Mouse (Mus musculus): ENCODE results near the gene Olfr1337. TPM values are rescaled to one million over a fixed set of nuclear protein-coding genes. Genes with fewer than 3 reads are reported as not detected.
"Not testable (repeated sequence)": the region's sequence is repeated elsewhere in the genome, so short reads cannot be mapped to it uniquely, and the experiment has no call there.

Gene Olfr1337
- not detected in 2 replicates for polyA plus RNA-seq (2015; fragmentation: Nextera tagmentation; extraction: Ambion mirVana)

DNA sequence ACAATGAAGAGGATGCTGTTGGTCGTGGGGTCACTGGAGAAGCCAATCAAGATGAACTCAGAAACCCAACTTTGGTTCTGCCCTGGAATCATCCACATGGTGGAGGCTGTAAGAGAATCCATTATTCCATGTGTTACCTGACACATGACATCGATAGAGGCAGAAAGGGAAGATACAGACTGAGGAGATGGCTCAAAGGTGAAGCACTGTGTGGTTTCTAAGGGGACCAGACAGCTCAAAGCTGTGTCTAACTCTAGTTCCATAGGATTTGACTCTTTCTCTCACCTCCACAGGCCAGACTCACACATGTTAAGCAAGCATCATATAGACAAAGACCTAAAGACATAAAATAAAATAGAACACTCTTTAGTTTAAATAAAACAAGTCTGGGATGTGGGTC, at the start of gene Olfr1337:
Gene Olfr1337, minus strand, starts transcription at position 101 of the 400 bp plus-strand sequence.
- Histone ChIP-seq H3K9ac (ENCODE audit: low read length) (no peak within 1 kb of the TSS), H3K4me3 (ENCODE audit: low read length) (no peak within 1 kb of the TSS), H3K4me1 (ENCODE audit: control insufficient read depth, insufficient read depth, low read length) (peaks cover 2% of the 10 kb centered on the region; the same call in 1 of the 2 replicates), H3K9me3 (replicated peaks; ENCODE audit: control insufficient read depth, low read length) (no peaks in the 10 kb centered on the region), H3K36me3 (ENCODE audit: control insufficient read depth, insufficient read depth) (no peaks in the 10 kb centered on the region), H3K27me3 (ENCODE audit: control insufficient read depth, insufficient read depth, low read length) (no peaks in the 10 kb centered on the region), H3K27ac (ENCODE audit: low read length) (no peak within 1 kb of the TSS), H3K4me2 (ENCODE audit: low read depth, low read length) (no peak within 1 kb of the TSS)
- WGBS: 65% methylated on average over 2 of the region's 2 CpGs
- ATAC-seq (replicated peaks; ENCODE audit: extremely low read depth, insufficient read depth, low FRiP score): no peak

DNA sequence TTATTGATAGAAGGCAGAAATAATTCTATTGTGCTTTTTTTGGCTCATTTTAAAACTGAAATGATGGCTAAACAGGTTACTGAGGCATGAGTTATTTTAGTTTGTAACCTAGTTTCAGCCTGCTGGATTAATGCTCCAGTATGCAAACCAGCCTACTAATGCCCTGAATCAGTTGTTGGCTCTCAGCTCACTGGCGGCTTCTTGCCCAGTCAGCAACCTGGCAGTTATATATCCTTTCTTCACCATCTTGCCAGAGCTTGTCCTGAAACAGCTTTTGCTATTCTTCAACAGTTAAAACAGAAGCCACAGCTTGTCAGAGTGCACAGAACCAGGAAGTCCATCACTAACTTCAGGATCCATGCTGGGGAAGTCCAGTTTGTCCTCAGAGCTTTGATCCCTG, 36.5 kb upstream of the Olfr1337 start:
- ATAC-seq (replicated peaks; ENCODE audit: extremely low read depth, insufficient read depth, low FRiP score): no peak
- H3K4me2 ChIP-seq (ENCODE audit: low read depth, low read length): no peak overlapping the region
- no peaks in the 10 kb centered on the region for H3K9me3 ChIP-seq (replicated peaks; ENCODE audit: control insufficient read depth, low read length)
- no peak overlapping the region for H3K27ac ChIP-seq (ENCODE audit: low read length)
- H3K9ac ChIP-seq (ENCODE audit: low read length): no peak overlapping the region
- no peaks in the 10 kb centered on the region for H3K27me3 ChIP-seq (ENCODE audit: control insufficient read depth, insufficient read depth, low read length)
- H3K4me1 ChIP-seq (ENCODE audit: control insufficient read depth, insufficient read depth, low read length): no peaks in the 10 kb centered on the region
- 87% methylated on average over 1 of the region's 1 CpGs for WGBS
- no peak overlapping the region for H3K4me3 ChIP-seq (ENCODE audit: low read length)
- H3K36me3 ChIP-seq (ENCODE audit: control insufficient read depth, insufficient read depth): no peaks in the 10 kb centered on the region

DNA sequence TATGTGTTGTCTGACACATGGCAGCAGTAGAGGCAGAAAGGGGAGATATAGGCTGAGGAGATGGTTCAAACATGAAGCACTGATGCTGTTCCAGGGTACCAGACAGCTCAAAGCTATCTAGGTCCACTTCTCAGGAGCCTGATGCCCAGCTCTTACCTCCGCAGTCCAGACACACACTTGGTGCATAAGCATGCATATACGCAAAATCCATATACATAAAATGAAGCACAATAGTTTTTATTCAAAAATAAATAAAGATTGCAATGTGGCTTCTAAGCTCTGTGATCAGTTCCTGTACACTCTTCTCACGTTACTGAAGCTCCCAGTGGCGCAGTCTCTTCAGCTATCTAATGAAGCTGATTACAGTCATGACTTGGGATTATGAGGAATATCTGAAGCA, 27.5 kb upstream of the Olfr1337 start, which contains the start of gene Olfr1335:
Gene Olfr1335, minus strand, starts transcription at position 101 of the 400 bp plus-strand sequence.
- no peaks in the 10 kb centered on the region for H3K9me3 ChIP-seq (replicated peaks; ENCODE audit: control insufficient read depth, low read length)
- H3K4me3 ChIP-seq (ENCODE audit: low read length): no peak within 1 kb of the TSS
- H3K27me3 ChIP-seq (ENCODE audit: control insufficient read depth, insufficient read depth, low read length): no peaks in the 10 kb centered on the region
- no peak for ATAC-seq (replicated peaks; ENCODE audit: extremely low read depth, insufficient read depth, low FRiP score)
- no peak within 1 kb of the TSS for H3K27ac ChIP-seq (ENCODE audit: low read length)
- no peaks in the 10 kb centered on the region for H3K4me1 ChIP-seq (ENCODE audit: control insufficient read depth, insufficient read depth, low read length)
- no peaks in the 10 kb centered on the region for H3K36me3 ChIP-seq (ENCODE audit: control insufficient read depth, insufficient read depth)
- H3K9ac ChIP-seq (ENCODE audit: low read length): no peak within 1 kb of the TSS
- 82% methylated on average over 4 of the region's 4 CpGs for WGBS
- H3K4me2 ChIP-seq (ENCODE audit: low read depth, low read length): no peak within 1 kb of the TSS

DNA sequence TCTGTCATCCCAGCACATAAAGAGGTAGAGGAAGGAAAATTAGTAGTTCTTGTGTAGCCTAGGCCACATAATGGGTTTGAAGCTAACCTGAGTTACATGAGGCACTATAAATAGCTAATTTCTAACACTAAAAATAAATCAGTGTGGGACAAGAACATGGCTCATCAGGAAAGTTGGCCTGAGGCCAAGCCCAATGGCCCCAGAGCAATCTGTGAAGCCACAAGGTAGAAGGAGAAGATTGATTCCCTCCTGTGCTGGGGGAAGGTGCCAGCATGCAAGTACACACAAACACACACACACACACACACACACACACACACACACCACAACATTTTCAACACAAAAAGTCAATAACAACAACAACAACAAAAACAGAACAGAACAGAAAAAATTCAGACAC, 10.4 kb upstream of the Olfr1337 start:
- not testable (repeated sequence) for H3K4me2 ChIP-seq (ENCODE audit: low read depth, low read length); H3K4me3 ChIP-seq (ENCODE audit: low read length); H3K9ac ChIP-seq (ENCODE audit: low read length); H3K27ac ChIP-seq (ENCODE audit: low read length); H3K9me3 ChIP-seq (replicated peaks; ENCODE audit: control insufficient read depth, low read length); ATAC-seq (replicated peaks; ENCODE audit: extremely low read depth, insufficient read depth, low FRiP score); H3K4me1 ChIP-seq (ENCODE audit: control insufficient read depth, insufficient read depth, low read length); H3K36me3 ChIP-seq (ENCODE audit: control insufficient read depth, insufficient read depth); H3K27me3 ChIP-seq (ENCODE audit: control insufficient read depth, insufficient read depth, low read length)

DNA sequence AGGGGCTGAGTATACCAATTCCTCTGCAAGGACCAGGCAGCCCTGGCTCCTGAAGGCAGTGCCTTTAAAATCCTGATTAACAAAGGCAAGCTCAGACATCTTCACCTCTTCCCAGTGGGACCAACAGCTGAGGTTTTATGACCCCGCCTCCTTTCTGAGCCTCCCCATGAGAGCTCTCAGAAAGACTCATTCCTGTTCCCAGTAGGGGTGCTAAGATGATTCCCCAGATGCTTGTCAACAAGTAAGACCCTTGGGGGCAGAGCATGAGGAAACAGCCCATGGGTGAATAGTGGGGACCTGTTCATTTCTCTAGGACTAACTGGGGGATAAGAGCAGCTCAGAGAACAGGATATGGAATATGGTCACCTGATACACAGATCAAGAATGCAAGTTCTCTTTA, 23.7 kb downstream of the Olfr1337 start, which contains the start of gene Olfr1338:
Gene Olfr1338, minus strand, starts transcription at position 101 of the 400 bp plus-strand sequence.
- Histone ChIP-seq H3K4me1 (ENCODE audit: control insufficient read depth, insufficient read depth, low read length) (no peaks in the 10 kb centered on the region), H3K9me3 (replicated peaks; ENCODE audit: control insufficient read depth, low read length) (no peaks in the 10 kb centered on the region), H3K27ac (ENCODE audit: low read length) (no peak within 1 kb of the TSS), H3K4me2 (ENCODE audit: low read depth, low read length) (no peak within 1 kb of the TSS), H3K9ac (ENCODE audit: low read length) (no peak within 1 kb of the TSS), H3K36me3 (ENCODE audit: control insufficient read depth, insufficient read depth) (no peaks in the 10 kb centered on the region), H3K27me3 (ENCODE audit: control insufficient read depth, insufficient read depth, low read length) (no peaks in the 10 kb centered on the region), H3K4me3 (ENCODE audit: low read length) (no peak within 1 kb of the TSS)
- no peak for ATAC-seq (replicated peaks; ENCODE audit: extremely low read depth, insufficient read depth, low FRiP score)
- 73% methylated on average over 1 of the region's 1 CpGs for WGBS

DNA sequence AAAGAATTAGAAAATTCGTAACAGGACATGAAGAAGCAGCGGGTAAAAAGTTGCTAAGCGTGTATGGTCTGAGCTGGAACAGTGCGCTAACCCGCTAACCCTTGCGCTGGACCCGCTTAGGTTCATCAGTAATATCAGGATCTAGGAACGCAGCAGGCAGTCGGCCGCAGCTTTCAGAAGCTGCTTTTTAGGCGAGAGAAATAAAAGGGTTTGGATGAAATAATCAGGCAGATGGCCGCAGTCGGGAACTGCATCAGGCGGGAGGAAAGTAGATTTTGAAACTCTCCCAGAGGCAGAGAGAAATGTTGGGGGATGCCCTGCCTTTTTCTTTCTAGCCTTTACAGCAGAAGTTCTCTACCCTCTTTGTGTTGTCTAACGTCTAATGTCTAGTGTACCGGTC, 40.5 kb downstream of the Olfr1337 start:
- Histone ChIP-seq H3K4me1 (ENCODE audit: control insufficient read depth, insufficient read depth, low read length) (no peaks in the 10 kb centered on the region), H3K27me3 (ENCODE audit: control insufficient read depth, insufficient read depth, low read length) (peaks cover 13% of the 10 kb centered on the region), H3K27ac (ENCODE audit: low read length) (no peak overlapping the region), H3K9ac (ENCODE audit: low read length) (no peak overlapping the region), H3K36me3 (ENCODE audit: control insufficient read depth, insufficient read depth) (no peaks in the 10 kb centered on the region), H3K4me3 (ENCODE audit: low read length) (no peak overlapping the region), H3K9me3 (replicated peaks; ENCODE audit: control insufficient read depth, low read length) (peaks cover 6% of the 10 kb centered on the region; the same call in 1 of the 2 replicates), H3K4me2 (ENCODE audit: low read depth, low read length) (no peak overlapping the region)
- WGBS: 8% methylated on average over 16 of the region's 16 CpGs
- no peak for ATAC-seq (replicated peaks; ENCODE audit: extremely low read depth, insufficient read depth, low FRiP score)

DNA sequence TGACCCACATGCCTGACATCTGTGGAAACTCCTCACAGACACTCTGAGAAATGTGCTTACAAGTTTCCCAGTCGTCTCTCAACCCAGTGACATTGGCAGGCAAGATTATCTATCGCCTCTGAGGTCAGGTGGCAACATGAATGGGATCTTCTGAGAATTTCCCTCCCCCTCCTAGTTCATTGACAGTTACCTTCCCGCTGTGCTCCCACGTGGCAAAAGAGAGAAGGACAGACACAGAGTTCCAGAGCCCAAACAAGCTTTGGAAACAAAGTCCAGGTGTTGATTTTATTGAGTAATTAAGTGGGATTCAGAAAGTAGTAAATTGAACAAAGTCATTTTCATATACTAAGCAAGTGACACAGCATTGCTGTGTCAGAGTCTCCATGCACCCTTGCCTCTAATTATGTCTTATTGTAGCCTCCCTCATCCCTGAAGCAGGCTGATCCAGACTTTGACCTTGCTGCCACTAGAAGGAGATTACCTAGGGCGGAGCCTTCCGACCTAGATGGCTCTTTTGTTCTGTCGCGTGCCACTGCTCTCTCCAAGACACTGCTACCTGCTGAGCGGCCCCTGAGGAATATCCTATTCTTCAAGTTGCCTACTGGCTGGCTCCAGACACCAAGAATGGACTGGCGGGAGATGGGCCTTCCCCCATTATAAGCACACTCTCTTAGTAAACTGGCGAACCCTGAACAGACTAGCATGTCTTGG, 41.2 kb downstream of the Olfr1337 start:
- Histone ChIP-seq H3K4me1 (ENCODE audit: control insufficient read depth, insufficient read depth, low read length) (no peaks in the 10 kb centered on the region), H3K4me3 (ENCODE audit: low read length) (no peak overlapping the region), H3K36me3 (ENCODE audit: control insufficient read depth, insufficient read depth) (no peaks in the 10 kb centered on the region), H3K4me2 (ENCODE audit: low read depth, low read length) (no peak overlapping the region), H3K27me3 (ENCODE audit: control insufficient read depth, insufficient read depth, low read length) (peaks cover 13% of the 10 kb centered on the region), H3K9ac (ENCODE audit: low read length) (no peak overlapping the region), H3K9me3 (replicated peaks; ENCODE audit: control insufficient read depth, low read length) (peaks cover 1% of the 10 kb centered on the region; the same call in 1 of the 2 replicates), H3K27ac (ENCODE audit: low read length) (no peak overlapping the region)
- ATAC-seq (replicated peaks; ENCODE audit: extremely low read depth, insufficient read depth, low FRiP score): no peak
- WGBS: 6% methylated on average over 11 of the region's 11 CpGs

DNA sequence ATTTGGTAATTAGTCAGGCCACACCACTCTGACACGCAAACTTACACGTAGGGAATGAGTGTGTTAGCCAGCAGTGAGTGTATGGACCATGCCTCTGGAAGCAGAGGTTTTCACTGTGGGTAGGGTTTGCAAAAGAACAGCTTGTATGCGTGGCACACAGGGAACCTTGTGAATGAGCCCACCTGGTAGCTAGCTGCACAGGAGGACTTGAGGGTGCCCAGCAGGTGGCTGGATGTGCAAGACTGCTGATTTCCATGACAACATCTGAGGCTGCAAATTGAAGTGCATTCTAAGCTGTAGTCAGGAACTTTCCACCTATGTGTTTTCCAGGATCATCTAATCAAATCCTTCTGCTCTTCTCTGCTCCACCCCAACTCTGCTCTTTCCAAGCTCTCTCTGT, 42.8 kb downstream of the Olfr1337 start:
- H3K4me3 ChIP-seq (ENCODE audit: low read length): no peak overlapping the region
- H3K9ac ChIP-seq (ENCODE audit: low read length): no peak overlapping the region
- WGBS: 65% methylated on average over 3 of the region's 3 CpGs
- no peak overlapping the region for H3K4me2 ChIP-seq (ENCODE audit: low read depth, low read length)
- no peaks in the 10 kb centered on the region for H3K36me3 ChIP-seq (ENCODE audit: control insufficient read depth, insufficient read depth)
- no peak for ATAC-seq (replicated peaks; ENCODE audit: extremely low read depth, insufficient read depth, low FRiP score)
- no peaks in the 10 kb centered on the region for H3K4me1 ChIP-seq (ENCODE audit: control insufficient read depth, insufficient read depth, low read length)
- no peaks in the 10 kb centered on the region for H3K9me3 ChIP-seq (replicated peaks; ENCODE audit: control insufficient read depth, low read length)
- H3K27me3 ChIP-seq (ENCODE audit: control insufficient read depth, insufficient read depth, low read length): peaks cover 13% of the 10 kb centered on the region
- no peak overlapping the region for H3K27ac ChIP-seq (ENCODE audit: low read length)

DNA sequence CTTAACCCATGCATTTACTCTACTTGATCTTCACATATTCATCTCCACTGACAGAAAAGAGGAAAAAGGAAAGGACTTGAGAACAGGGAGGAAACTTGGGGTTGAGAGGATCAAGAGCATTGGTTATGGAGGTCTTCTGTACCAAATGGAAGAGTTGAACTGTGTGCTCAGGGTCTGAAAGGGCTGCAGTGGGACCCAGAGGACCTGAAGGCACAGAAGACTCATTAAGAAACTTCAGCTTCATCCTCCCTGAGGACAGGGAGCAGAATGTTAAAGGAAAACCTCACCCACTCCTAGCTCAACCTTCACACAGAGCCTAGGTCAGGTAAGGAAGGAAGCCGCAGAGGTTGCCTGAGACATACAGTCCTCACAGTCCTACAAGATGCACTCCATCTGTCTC, 50.5 kb downstream of the Olfr1337 start, which contains the start of gene Olfr1339:
Gene Olfr1339, plus strand, starts transcription at position 301 of the 400 bp plus-strand sequence.
- Histone ChIP-seq H3K27ac (ENCODE audit: low read length) (no peak within 1 kb of the TSS), H3K36me3 (ENCODE audit: control insufficient read depth, insufficient read depth) (no peaks in the 10 kb centered on the region), H3K4me3 (ENCODE audit: low read length) (no peak within 1 kb of the TSS), H3K9ac (ENCODE audit: low read length) (no peak within 1 kb of the TSS), H3K4me2 (ENCODE audit: low read depth, low read length) (no peak within 1 kb of the TSS), H3K27me3 (ENCODE audit: control insufficient read depth, insufficient read depth, low read length) (no peaks in the 10 kb centered on the region), H3K4me1 (ENCODE audit: control insufficient read depth, insufficient read depth, low read length) (no peaks in the 10 kb centered on the region), H3K9me3 (replicated peaks; ENCODE audit: control insufficient read depth, low read length) (no peaks in the 10 kb centered on the region)
- no peak for ATAC-seq (replicated peaks; ENCODE audit: extremely low read depth, insufficient read depth, low FRiP score)
- WGBS: 80% methylated on average over 1 of the region's 1 CpGs
